Mouse (Mus musculus) kidney, embryonic 14.5 days (tissue): ENCODE results near the gene Dynlt1f. TPM values are rescaled to one million over a fixed set of nuclear protein-coding genes. Genes with fewer than 3 reads are reported as not detected.
"Not testable (repeated sequence)": the region's sequence is repeated elsewhere in the genome, so short reads cannot be mapped to it uniquely, and the experiment has no call there.

Source experiments
- ATAC-seq: fragments of 200-750 bp; cut with Nextera tagmentation; 2 replicates; pipeline ENCODE4 v1.8.0; 2017; ENCODE audit warnings: moderate number of reproducible peaks, mild to moderate bottlenecking, moderate TSS enrichment, moderate library complexity; ENCODE audit not compliant: low FRiP score, low TSS enrichment
- H3K27ac ChIP-seq: fragments of 300-500 bp; sonication (generic); 2 replicates; pipeline ENCODE4 v1.5.1; 2014; ENCODE audit warnings: low read depth, mild to moderate bottlenecking, low read length, moderate library complexity, mixed read lengths
- H3K27me3 ChIP-seq: fragments of 300-500 bp; sonication (generic); 2 replicates; pipeline ENCODE4 v1.6.1; 2014; ENCODE audit warnings: mild to moderate bottlenecking, low read length; ENCODE audit not compliant: control insufficient read depth, insufficient read depth
- H3K36me3 ChIP-seq: fragments of 300-500 bp; sonication (generic); 2 replicates; pipeline ENCODE4 v1.6.1; 2014; ENCODE audit warnings: low read length, mixed read lengths; ENCODE audit not compliant: control insufficient read depth, insufficient read depth
- H3K4me1 ChIP-seq: fragments of 300-500 bp; sonication (generic); 2 replicates; pipeline ENCODE4 v1.6.1; 2014; ENCODE audit warnings: low read length, mixed read lengths; ENCODE audit not compliant: control insufficient read depth, insufficient read depth
- H3K4me2 ChIP-seq: fragments of 300-500 bp; sonication (generic); replicated peaks from 2 replicates; pipeline ENCODE4 v1.6.1; 2014; ENCODE audit warnings: low read depth, mild to moderate bottlenecking, low read length
- H3K4me3 ChIP-seq: fragments of 300-500 bp; sonication (generic); 2 replicates; pipeline ENCODE4 v1.5.1; 2014; ENCODE audit warnings: mild to moderate bottlenecking, low read length
- H3K9ac ChIP-seq: fragments of 300-500 bp; sonication (generic); 2 replicates; pipeline ENCODE4 v1.6.1; 2014; ENCODE audit warnings: low read depth, mild to moderate bottlenecking, low read length, moderate library complexity
- H3K9me3 ChIP-seq: fragments of 300-500 bp; sonication (generic); 2 replicates; pipeline ENCODE4 v1.6.1; 2016; ENCODE audit warnings: low read length; ENCODE audit not compliant: control insufficient read depth
- WGBS: fragments of 180-500 bp; shearing (Covaris S2); extraction: QIAGEN DNeasy Blood & Tissue Kit; methylation state at CpG from one replicate; pipeline ENCODE4 v1.1.7; 2014; 5-methylcytosine and 5-hydroxymethylcytosine counted together
- polyA plus RNA-seq: library from polyadenylated mRNA; unstranded; fragments of >200 nt; fragmentation: Nextera tagmentation; extraction: Ambion mirVana; gene quantifications from 2 replicates; pipeline ENCODE4 v1.2.1, GENCODE M21; 2014

Dynlt1f gene
- polyA plus RNA-seq, 1 experiment from 2014 or later = 324 TPM

- H3K9me3 ChIP-seq, H3K4me3 ChIP-seq, H3K36me3 ChIP-seq, H3K27me3 ChIP-seq, H3K27ac ChIP-seq, ATAC-seq, H3K4me2 ChIP-seq, H3K4me1 ChIP-seq, H3K9ac ChIP-seq: not testable (repeated sequence)
- WGBS = 94% methylated on average over 7 of the region's 7 CpGs
Measured at GRCm38 (mm10) chr17:6598356-6598755, 57.3 kb downstream of the Dynlt1f start.

Other genes starting within 250 kb of the Dynlt1f start
- gene Dynlt1b, start 225.8 kb downstream of the Dynlt1f start, polyA plus RNA-seq = 506 and 609 TPM in 2 replicates
- 42.8 and 43.4 TPM in 2 replicates for gene Dynlt1c, start 54.2 kb downstream of the Dynlt1f start, polyA plus RNA-seq
- 0.34 and 0.74 TPM in 2 replicates for gene Sytl3, start 3.2 kb upstream of the Dynlt1f start, polyA plus RNA-seq
- gene Ezr, start 126.9 kb upstream of the Dynlt1f start, polyA plus RNA-seq = 96.7 and 158 TPM in 2 replicates